Mouse (Mus musculus): ENCODE data around the gene Gm1043. TPM values are rescaled to one million over a fixed set of nuclear protein-coding genes. Genes with fewer than 3 reads are reported as not detected.
A peak's percentile ranks its signal among the peaks of the same experiment; 100 is the strongest.

The Gm1043 gene
- total RNA-seq, 4 experiments from 2014 or later, result 0.44 to 1.7 (median 1.1) TPM

DNA sequence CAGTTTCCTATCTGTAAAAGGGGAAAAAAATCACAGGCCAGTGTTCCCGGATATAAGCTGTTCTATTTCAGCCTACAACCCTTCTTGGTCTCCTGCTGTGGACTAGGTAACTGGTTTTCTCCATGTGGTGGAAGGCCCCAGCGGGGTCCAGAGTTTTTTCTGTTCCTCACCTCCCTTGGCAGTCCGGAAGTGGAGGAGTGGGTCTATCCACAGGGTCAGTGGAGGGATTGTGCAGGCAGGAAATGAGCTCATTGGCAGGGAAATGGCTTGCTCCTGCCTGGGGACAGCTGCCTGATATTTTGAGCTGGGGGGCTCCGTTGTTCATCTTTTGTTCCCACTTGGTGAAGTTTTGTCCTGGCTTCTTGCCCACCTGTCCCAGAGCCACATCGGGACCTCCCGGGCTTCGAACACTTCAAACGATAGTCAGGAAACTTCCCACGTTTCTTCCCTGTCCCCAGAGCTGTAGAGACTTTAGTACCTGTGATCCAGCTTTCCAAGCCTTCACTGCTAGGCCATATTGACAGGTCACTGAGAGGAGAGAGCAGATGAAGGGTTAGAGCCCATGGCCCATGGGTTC lies 159.6 kb downstream of the Gm1043 start:
- DNase-seq, result no peak

DNA sequence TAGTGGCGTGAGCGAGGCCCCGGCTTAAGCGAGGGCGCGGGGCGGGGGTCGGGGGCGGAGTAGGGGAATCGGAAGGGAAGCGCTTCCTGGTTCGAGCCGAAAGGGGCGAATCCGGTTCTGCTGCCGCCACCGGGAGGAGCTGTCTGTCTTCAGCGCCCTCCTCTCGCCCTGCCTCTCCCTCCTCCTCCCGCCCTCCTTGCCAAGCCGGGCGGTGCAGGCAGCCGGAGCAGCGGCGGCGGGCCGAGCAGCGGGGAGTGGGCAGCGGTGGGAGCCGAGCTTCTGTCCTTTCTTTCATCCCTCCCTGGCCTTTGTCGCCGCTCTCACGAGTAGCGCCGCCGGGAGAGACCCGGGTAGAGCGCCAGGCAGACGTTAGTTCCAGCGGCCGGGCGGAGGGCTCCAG lies 160.5 kb downstream of the Gm1043 start:
- DNase-seq, result no peak

DNA sequence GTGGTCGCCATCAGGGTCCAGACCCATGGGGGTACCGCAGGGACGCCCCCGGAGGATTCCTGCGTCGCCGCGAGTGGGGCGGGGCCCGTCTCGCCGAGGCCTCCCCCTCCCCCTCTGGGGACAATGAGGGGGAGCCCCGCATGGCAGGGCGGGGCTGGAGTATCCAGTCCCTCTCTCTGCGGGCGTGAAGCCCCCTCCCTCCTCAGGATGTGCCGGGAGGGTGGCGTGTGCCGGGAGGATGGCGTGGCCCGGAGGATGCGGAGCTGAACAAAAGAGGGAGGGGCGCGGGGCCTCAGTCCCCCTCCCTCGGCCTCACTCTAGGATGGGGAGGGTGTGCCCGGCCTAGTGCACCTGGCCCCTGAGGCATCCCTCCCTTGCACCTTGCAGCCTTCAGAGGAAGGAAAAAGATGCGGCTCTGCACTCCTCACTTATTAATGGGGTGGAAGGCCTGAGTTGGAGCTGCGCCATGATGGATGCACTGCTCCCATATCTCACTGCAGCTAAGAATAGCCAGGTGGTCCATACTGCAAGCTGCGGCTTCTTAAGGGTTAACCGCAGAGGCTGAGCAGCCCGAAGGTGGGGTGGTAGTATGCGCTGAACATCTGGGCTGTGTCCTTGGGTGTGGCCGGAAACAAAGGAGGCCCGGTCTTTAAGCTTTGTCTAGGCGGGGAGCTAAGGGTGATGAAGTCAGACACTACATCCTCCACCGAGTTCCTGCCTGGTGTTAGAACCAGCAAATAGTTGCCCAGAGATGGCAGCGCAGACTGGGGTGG lies 161.2 kb downstream of the Gm1043 start:
- no peak for DNase-seq

DNA sequence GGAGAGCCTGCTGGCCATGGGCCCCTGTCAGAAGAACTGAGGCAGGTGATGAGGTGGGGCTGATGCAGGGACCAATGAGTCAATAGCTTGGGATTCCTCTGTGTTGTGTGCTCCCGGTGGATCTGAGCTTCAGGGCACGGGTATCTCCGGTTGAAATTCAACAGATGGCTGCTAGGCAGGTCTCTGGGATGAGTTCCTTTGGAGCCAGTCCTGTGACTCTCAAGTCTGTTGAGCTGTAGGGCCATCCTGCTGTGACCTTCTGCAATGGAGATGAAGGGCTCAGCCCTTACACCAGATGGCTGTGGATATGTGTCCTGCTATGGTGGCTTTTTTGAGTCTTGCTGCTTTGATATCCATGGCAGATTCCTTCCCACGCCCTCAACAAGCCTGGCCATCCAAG lies 162.3 kb downstream of the Gm1043 start:
- DNase-seq, result no peak

DNA sequence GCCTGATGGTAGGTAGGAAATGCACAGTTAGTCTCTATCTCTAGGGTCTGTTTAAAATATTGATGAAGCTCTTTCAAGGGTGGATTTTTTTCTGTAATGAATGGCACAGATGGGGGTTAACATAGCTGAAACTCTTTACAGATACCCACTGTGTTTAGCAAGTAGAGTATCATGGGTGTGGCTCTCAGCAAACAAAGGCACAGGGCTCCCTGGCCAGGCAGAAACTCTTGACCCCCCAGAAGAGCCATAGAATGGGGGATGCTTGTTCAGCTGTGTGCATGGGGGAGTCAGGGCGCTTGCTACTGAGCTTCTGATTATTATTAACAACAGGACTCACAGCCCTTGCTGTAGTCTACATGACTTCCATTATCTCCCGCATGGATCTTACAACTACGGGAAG lies 163.7 kb downstream of the Gm1043 start:
- DNase-seq, result no peak

DNA sequence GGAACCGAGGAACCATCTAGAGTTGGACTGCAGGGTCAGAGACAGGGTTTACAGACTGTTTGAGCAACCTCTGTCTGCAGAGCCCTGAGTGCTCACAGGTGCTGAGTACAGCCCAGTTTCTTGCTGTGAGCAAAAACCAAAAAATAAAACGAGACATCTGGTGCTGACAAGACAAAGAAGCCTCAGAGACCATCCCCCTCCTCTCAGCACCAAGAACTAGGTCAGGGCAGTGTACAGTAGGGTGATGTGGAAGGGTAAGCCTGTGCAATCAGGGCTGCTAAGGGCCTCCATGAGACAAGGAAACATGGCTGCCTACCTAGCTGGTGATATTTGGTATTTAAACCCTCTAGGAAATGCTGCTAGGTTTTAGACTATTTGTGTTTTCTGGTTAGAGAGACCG lies 166.4 kb downstream of the Gm1043 start:
- DNase-seq, result no peak

DNA sequence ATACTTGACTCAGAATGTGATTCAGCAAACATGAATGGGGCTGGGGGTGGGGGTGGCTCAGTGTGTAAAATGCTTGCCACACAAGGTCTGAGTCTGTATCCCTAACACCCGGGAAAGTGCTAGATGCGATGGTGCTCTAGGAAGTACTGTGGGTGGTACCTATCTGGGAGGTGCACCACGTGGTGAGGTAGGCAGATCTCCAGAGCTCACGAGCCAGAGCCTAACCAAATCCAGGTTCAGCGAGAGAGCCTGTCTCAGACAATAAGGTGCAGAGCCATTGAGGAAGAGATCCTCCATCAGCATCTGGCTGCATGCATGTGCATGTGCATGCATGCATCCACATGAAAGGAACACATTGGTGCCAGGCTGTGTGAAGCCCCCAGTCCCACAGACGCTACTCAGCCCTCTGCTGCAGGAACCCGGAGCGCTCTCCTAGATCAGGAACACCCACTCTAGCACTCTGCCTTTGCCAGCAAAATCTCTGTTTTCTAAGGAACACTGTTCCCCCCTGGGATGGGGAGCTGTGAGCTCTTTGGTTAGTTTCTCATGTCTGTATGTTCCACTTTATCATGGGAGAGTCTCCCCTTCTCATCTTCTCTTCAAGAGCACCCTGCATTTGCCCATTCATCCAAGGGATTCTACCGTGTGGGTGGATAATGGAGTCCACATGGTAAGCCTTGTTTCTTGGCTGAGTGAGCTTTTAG lies 167.1 kb downstream of the Gm1043 start:
- no peak for DNase-seq

DNA sequence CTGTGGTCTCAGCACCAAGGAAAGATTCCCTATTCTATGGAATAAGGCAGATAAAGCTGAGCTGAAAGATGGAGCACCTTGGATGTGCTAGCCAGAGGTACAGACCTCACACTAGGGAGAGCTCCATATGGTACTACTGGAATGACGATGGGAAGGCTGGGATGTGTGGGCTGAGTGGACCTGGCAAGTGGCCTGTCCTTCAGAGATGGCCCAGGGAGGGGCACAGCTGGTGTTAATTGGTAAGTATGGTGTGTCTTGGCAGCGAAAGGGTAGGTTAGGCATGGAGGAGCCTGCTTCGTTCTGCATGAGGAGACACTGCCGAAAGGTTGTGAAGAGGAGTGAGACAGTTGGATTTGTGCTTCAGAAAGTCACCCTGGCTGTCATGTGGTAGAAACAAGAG lies 169.4 kb downstream of the Gm1043 start:
- DNase-seq, result no peak

DNA sequence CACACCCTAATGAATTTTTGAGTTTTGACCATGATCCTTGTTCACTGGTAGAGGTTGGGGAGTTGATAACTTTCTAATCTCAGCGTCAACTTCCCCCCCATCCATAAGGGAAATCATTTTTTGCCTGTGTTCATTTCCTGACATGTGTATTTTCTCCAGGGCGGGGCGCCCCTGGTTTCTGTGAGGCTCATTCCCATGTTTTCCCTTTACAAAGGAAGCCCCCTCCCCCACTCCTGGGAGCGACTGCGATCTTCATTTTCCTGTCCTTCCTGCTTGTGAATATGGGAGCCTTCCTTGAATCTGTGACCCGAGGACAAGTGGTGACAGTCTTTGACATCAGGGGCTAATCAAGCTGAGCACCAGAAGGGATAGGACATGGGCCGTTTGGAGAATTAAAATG lies 171.7 kb downstream of the Gm1043 start:
- no peak for DNase-seq

DNA sequence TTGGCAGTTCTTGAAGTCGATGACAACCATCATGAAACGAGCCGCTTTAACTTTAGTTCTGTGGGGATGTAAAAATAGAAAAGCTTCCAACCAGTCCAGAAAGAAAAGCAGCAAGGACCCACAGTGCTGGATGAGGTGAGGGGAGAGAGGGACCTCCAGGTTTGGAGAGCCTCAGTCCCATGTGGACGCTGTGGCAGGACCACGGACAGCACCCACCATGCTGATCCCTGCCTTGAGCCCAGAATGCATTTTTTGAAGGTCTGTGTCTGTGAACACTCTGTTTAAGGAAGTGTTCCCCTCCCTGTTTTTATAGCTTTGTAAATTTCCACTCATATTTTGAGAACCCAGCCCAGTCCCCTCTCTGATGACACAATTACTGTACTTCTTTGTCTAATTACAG lies 172.1 kb downstream of the Gm1043 start:
- DNase-seq, result no peak

DNA sequence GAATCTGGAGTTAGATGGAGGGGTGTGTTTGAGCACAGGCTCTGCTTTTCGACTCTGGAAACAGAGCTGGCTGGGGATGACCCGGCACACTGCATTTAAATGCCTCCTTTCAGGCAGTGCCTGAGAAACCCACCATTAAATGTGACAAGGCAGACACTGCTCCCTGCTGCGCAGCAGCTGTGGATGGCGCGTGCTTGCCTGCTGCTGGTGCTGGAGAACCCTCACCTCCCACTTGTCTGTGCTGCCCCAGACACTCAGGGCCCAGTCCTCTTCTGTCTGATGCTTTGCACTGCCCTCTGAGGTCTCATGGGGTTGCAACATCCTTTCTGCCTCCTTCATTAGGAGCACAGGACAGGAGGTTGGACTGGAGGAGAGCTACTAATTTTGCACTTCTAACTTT lies 176.6 kb downstream of the Gm1043 start:
- DNase-seq, result no peak

DNA sequence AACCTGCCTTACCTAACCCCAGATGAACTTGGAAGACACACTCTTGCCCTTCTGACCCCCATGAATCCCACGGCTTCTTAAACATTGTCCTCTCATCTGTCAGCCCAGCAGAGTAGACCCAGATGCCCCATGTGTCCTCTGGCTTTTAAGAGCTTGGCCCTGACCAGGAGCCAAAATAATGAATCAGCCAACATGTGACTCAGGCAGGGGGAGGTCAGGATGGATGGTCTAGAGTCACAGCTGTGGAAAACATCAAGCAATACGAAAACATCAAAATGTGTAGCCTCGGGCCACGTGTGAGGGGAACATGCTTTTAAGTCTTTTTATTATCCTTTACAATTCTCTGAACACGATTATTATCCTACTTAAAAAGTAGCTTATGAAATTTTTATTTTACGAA lies 178.6 kb downstream of the Gm1043 start:
- peak; percentile 74 for DNase-seq

Other genes starting within 250 kb of the Gm1043 start
- gene Ppp2r2c, start 216.9 kb upstream of the Gm1043 start, total RNA-seq (2022), result 1 to 10 TPM; 5.3 to 9.0 (median 7.2) TPM
- 100 to 1,000 TPM in 2 of 4 experiments, 10 to 100 TPM in 2; 36.1 to 156 (median 79.3) TPM for gene Wfs1, start 96.2 kb upstream of the Gm1043 start, total RNA-seq (2022)
- gene Crmp1, start 156.6 kb downstream of the Gm1043 start, total RNA-seq (2022), result 10 to 100 TPM; 10.4 to 17.7 (median 13.3) TPM